21 mouse cellular contexts compared by ENCODE assay signal in the genomic region with DNA sequence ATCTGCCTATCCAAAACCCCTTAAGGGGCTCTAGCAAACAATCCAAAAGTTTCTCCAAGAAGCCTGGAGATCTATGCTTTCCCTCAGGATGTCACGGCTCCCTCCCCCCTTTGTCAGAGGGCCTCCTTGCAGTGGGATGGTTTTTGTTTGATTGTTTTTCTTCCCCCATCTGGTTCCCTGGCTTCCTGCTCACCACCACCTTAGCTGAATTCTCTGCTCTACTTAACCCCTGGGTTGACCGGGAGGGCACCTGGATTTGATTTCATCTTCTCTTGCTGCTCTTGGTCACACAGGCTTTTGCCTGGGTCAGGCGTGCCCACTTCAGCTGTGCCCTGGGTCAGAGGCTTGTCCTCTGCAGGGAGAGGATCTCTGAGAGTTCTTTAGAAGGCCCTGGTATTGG.
A peak's percentile ranks its signal among the peaks of the same experiment; 100 is the strongest.
DNase-seq lines count a peak whose midpoint lies in the region; ATAC-seq lines count a peak whose summit lies in the region.
"Had no signal": no experiment of that assay in that cellular context is flagged by ENCODE, and none has a peak within 500 bp of the region (broad histone marks: within the 10 kb centered on the region; RNA-seq: fewer than 3 reads in every experiment).

No protein-coding gene starts in this region.

- no peak overlapping the region for H3K9ac ChIP-seq in midbrain, embryonic 14.5 days (replicated peaks; ENCODE audit: low read length)
- H3K9ac ChIP-seq: embryonic facial prominence, embryonic 12.5 days; forebrain, embryonic 12.5 days; heart, embryonic 15.5 days had no signal

- H3K9me3 ChIP-seq in heart, embryonic 10.5 days: no peaks in the 10 kb centered on the region
- no peaks in the 10 kb centered on the region for H3K9me3 ChIP-seq in midbrain, embryonic 10.5 days (replicated peaks)
- no peaks in the 10 kb centered on the region for H3K9me3 ChIP-seq in midbrain, embryonic 14.5 days (ENCODE audit: control insufficient read depth, low read length)
- H3K9me3 ChIP-seq: embryonic facial prominence, embryonic 12.5 days; forebrain, embryonic 12.5 days; heart, embryonic 15.5 days had no signal

- ATAC-seq in midbrain, embryonic 14.5 days (ENCODE audit: low FRiP score, low TSS enrichment): no peak
- ATAC-seq: forebrain, embryonic 16.5 days; inflammation-experienced regulatory T-cells, adult 6 months; intestine, postnatal 0 days; Patski had no signal

- H3K36me3 ChIP-seq in heart, embryonic 10.5 days: no peaks in the 10 kb centered on the region
- no peaks in the 10 kb centered on the region for H3K36me3 ChIP-seq in midbrain, embryonic 10.5 days
- H3K36me3 ChIP-seq in midbrain, embryonic 14.5 days (ENCODE audit: control insufficient read depth, insufficient read depth, low read length): no peaks in the 10 kb centered on the region
- H3K36me3 ChIP-seq: embryonic facial prominence, embryonic 12.5 days; forebrain, embryonic 12.5 days; heart, embryonic 15.5 days had no signal

- 0 out of 2 replicates have a peak, but pooled peaks cover 3% of the 10 kb centered on the region for H3K27me3 ChIP-seq in heart, embryonic 10.5 days (ENCODE audit: insufficient read depth, poor library complexity, severe bottlenecking)
- no peaks in the 10 kb centered on the region for H3K27me3 ChIP-seq in midbrain, embryonic 10.5 days (ENCODE audit: low read depth, poor library complexity, severe bottlenecking)
- H3K27me3 ChIP-seq in midbrain, embryonic 14.5 days (ENCODE audit: control insufficient read depth, insufficient read depth, low read length): no peaks in the 10 kb centered on the region
- H3K27me3 ChIP-seq: embryonic facial prominence, embryonic 12.5 days; heart, embryonic 15.5 days; Patski had no signal

- H3K27ac ChIP-seq in heart, embryonic 10.5 days: peak overlapping the region; percentile 47; the same call in 1 of the 2 replicates
- H3K27ac ChIP-seq in midbrain, embryonic 10.5 days (replicated peaks): peak overlapping the region; percentile 71
- no peak overlapping the region for H3K27ac ChIP-seq in midbrain, embryonic 14.5 days (replicated peaks; ENCODE audit: low read depth, low read length)
- H3K27ac ChIP-seq: forebrain, embryonic 12.5 days; heart, embryonic 15.5 days had no signal

- no peak for DNase-seq in heart, embryonic 10.5 days (ENCODE audit: low spot score)
- no peak for DNase-seq in heart, postnatal 4 days
- no peak for DNase-seq in midbrain, embryonic 10.5 days (ENCODE audit: low spot score)
- DNase-seq in midbrain, embryonic 14.5 days: no peak
- DNase-seq in embryo, embryonic 11 days: peak; percentile 38
- DNase-seq in adrenal gland, adult 8-10 months: no peak
- DNase-seq in ovary, postnatal 36 days (ENCODE audit: low spot score): no peak
- DNase-seq: adrenal gland, adult 2 months; adrenal gland, postnatal 36 days; cerebellum, adult 2 months; cerebellum, postnatal 10 days; gastrocnemius, postnatal 25 days; heart, postnatal 14 days; kidney, adult 8-10 months had no signal

- H3K4me1 ChIP-seq in heart, embryonic 10.5 days: peaks cover 20% of the 10 kb centered on the region
- peaks cover 29% of the 10 kb centered on the region for H3K4me1 ChIP-seq in midbrain, embryonic 10.5 days
- peaks cover 9% of the 10 kb centered on the region; the same call in 1 of the 2 replicates for H3K4me1 ChIP-seq in midbrain, embryonic 14.5 days (ENCODE audit: control insufficient read depth, insufficient read depth, low read length)

- no peak overlapping the region for H3K4me3 ChIP-seq in heart, embryonic 10.5 days
- H3K4me3 ChIP-seq in midbrain, embryonic 10.5 days: no peak overlapping the region
- no peak overlapping the region for H3K4me3 ChIP-seq in midbrain, embryonic 14.5 days (replicated peaks; ENCODE audit: low read depth, low read length)
- H3K4me3 ChIP-seq: embryonic facial prominence, embryonic 12.5 days; forebrain, embryonic 12.5 days; heart, embryonic 15.5 days had no signal

- H3K4me2 ChIP-seq in midbrain, embryonic 14.5 days (ENCODE audit: low read length): no peak overlapping the region
- H3K4me2 ChIP-seq: embryonic facial prominence, embryonic 12.5 days; forebrain, embryonic 12.5 days; heart, embryonic 15.5 days had no signal

- 40% methylated on average over 3 of the region's 3 CpGs for WGBS in heart, embryonic 10.5 days
- 63% methylated on average over 3 of the region's 3 CpGs for WGBS in midbrain, embryonic 10.5 days
- WGBS in midbrain, embryonic 14.5 days: 74% methylated on average over 3 of the region's 3 CpGs
